Mouse (Mus musculus): ENCODE results near the gene Lonp2.

Lonp2 gene

GRCm38 (mm10) chr8:86713407-86714188 is 89.8 kb downstream of the Lonp2 start:
- DNase-seq (ENCODE audit: low spot score): peak; percentile 75

- no peak for DNase-seq (ENCODE audit: low spot score)
Observed at GRCm38 (mm10) chr8:86718332-86718994, 94.6 kb downstream of the Lonp2 start.

GRCm38 (mm10) chr8:86719368-86719767 is 95.5 kb downstream of the Lonp2 start:
- DNase-seq (ENCODE audit: low spot score): no peak

GRCm38 (mm10) chr8:86720756-86721459 is 97.1 kb downstream of the Lonp2 start:
- DNase-seq (ENCODE audit: low spot score): no peak

- no peak for DNase-seq (ENCODE audit: low spot score)
Observed at GRCm38 (mm10) chr8:86721490-86721889, 97.6 kb downstream of the Lonp2 start.

GRCm38 (mm10) chr8:86726959-86727358 is 103.1 kb downstream of the Lonp2 start:
- DNase-seq (ENCODE audit: low spot score): no peak

GRCm38 (mm10) chr8:86728224-86728950 is 104.5 kb downstream of the Lonp2 start:
- no peak for DNase-seq (ENCODE audit: low spot score)

GRCm38 (mm10) chr8:86730303-86730702 is 106.5 kb downstream of the Lonp2 start:
- DNase-seq (ENCODE audit: low spot score): no peak

- no peak for DNase-seq (ENCODE audit: low spot score)
Observed at GRCm38 (mm10) chr8:86730860-86731259, 107.0 kb downstream of the Lonp2 start.

GRCm38 (mm10) chr8:86734171-86734570 is 110.3 kb downstream of the Lonp2 start:
- DNase-seq (ENCODE audit: low spot score): no peak

GRCm38 (mm10) chr8:86734954-86735353 is 111.1 kb downstream of the Lonp2 start:
- no peak for DNase-seq (ENCODE audit: low spot score)

GRCm38 (mm10) chr8:86735446-86736111 is 111.7 kb downstream of the Lonp2 start:
- DNase-seq (ENCODE audit: low spot score): no peak

- no peak for DNase-seq (ENCODE audit: low spot score)
Observed at GRCm38 (mm10) chr8:86740899-86741298, 117.1 kb downstream of the Lonp2 start.

- no peak for DNase-seq (ENCODE audit: low spot score)
Observed at GRCm38 (mm10) chr8:86741627-86742026, 117.8 kb downstream of the Lonp2 start.

- DNase-seq (ENCODE audit: low spot score): no peak
Observed at GRCm38 (mm10) chr8:86742605-86743345, 118.9 kb downstream of the Lonp2 start.

GRCm38 (mm10) chr8:86744313-86745220 is 120.7 kb downstream of the Lonp2 start:
- DNase-seq (ENCODE audit: low spot score): peak; percentile 42

GRCm38 (mm10) chr8:86745221-86745934 is 121.5 kb downstream of the Lonp2 start, which contains the start of the genes Gm10638 and Siah1a:
TSS of gene Gm10638 (plus strand) at chr8:86745699.
TSS of gene Siah1a (minus strand) at chr8:86745934.
- DNase-seq (ENCODE audit: low spot score): peak; percentile 77

- peak; percentile 93 for DNase-seq (ENCODE audit: low spot score)
Observed at GRCm38 (mm10) chr8:86745935-86746441, 122.1 kb downstream of the Lonp2 start.

GRCm38 (mm10) chr8:86746511-86746910 is 122.7 kb downstream of the Lonp2 start:
- peak; percentile 57 for DNase-seq (ENCODE audit: low spot score)
